Mouse (Mus musculus) hindbrain, embryonic 16.5 days (tissue): ENCODE data around the gene D8Ertd738e. TPM values are rescaled to one million over a fixed set of nuclear protein-coding genes. Genes with fewer than 3 reads are reported as not detected.
A peak's percentile ranks its signal among the peaks of the same experiment; 100 is the strongest.

ENCODE experiments used
- ATAC-seq: fragments of 200-750 bp; cut with Nextera tagmentation; 2 replicates; pipeline ENCODE4 v1.8.0; 2017; ENCODE audit warnings: moderate TSS enrichment, moderate library complexity
- H3K27ac ChIP-seq: fragments of 300-500 bp; sonication (generic); 2 replicates; pipeline ENCODE4 v1.5.1; 2014; ENCODE audit warnings: low read depth, mild to moderate bottlenecking, control low read depth, low read length, moderate library complexity
- H3K27me3 ChIP-seq: fragments of 300-500 bp; sonication (generic); replicated peaks from 2 replicates; pipeline ENCODE4 v1.6.1; 2014; ENCODE audit warnings: low read length; ENCODE audit not compliant: control insufficient read depth, insufficient read depth
- H3K36me3 ChIP-seq: fragments of 300-500 bp; sonication (generic); 2 replicates; pipeline ENCODE4 v1.6.1; 2014; ENCODE audit warnings: mild to moderate bottlenecking, low read length, moderate library complexity, mixed read lengths; ENCODE audit not compliant: control insufficient read depth, insufficient read depth
- H3K4me1 ChIP-seq: fragments of 300-500 bp; sonication (generic); 2 replicates; pipeline ENCODE4 v1.6.1; 2014; ENCODE audit warnings: low read depth, low read length; ENCODE audit not compliant: control insufficient read depth, insufficient read depth
- H3K4me2 ChIP-seq: fragments of 300-500 bp; sonication (generic); 2 replicates; pipeline ENCODE4 v1.6.1; 2014; ENCODE audit warnings: mild to moderate bottlenecking, low read length, control low read depth, moderate library complexity
- H3K4me3 ChIP-seq: fragments of 300-500 bp; sonication (generic); 2 replicates; pipeline ENCODE4 v1.5.1; 2014; ENCODE audit warnings: mild to moderate bottlenecking, low read length, control low read depth, moderate library complexity
- H3K9ac ChIP-seq: fragments of 300-500 bp; sonication (generic); 2 replicates; pipeline ENCODE4 v1.6.1; 2014; ENCODE audit warnings: low read depth, mild to moderate bottlenecking, control low read depth, low read length, moderate library complexity
- H3K9me3 ChIP-seq: fragments of 300-500 bp; sonication (generic); 2 replicates; pipeline ENCODE4 v1.6.1; 2014; ENCODE audit warnings: mild to moderate bottlenecking, low read length, moderate library complexity; ENCODE audit not compliant: control insufficient read depth
- WGBS: fragments of 180-500 bp; shearing (Covaris S2); extraction: QIAGEN DNeasy Blood & Tissue Kit; methylation state at CpG from one replicate; pipeline ENCODE4 v1.1.7; 2014; 5-methylcytosine and 5-hydroxymethylcytosine counted together
- polyA plus RNA-seq: library from polyadenylated mRNA; unstranded; fragments of >200 nt; fragmentation: Nextera tagmentation; extraction: Ambion mirVana; gene quantifications from 2 replicates; pipeline ENCODE4 v1.2.1, GENCODE M21; 2015

D8Ertd738e gene
- polyA plus RNA-seq, 1 experiment from 2014 or later, result 266 TPM

- H3K4me3 ChIP-seq, result peak overlapping the region; percentile 62
- ATAC-seq, result no peak
- no peaks in the 10 kb centered on the region for H3K9me3 ChIP-seq
- H3K27ac ChIP-seq, result peak overlapping the region; percentile 84
- H3K36me3 ChIP-seq, result peaks cover 1% of the 10 kb centered on the region
- H3K9ac ChIP-seq, result peak overlapping the region; percentile 71
- WGBS, result 16% methylated on average over 19 of the region's 19 CpGs
- H3K4me1 ChIP-seq, result peaks cover 15% of the 10 kb centered on the region
- H3K27me3 ChIP-seq, result no peaks in the 10 kb centered on the region
- H3K4me2 ChIP-seq, result peak overlapping the region; percentile 77
Observed at GRCm38 (mm10) chr8:84237542-84238229, 11.8 kb downstream of the D8Ertd738e start.

DNA sequence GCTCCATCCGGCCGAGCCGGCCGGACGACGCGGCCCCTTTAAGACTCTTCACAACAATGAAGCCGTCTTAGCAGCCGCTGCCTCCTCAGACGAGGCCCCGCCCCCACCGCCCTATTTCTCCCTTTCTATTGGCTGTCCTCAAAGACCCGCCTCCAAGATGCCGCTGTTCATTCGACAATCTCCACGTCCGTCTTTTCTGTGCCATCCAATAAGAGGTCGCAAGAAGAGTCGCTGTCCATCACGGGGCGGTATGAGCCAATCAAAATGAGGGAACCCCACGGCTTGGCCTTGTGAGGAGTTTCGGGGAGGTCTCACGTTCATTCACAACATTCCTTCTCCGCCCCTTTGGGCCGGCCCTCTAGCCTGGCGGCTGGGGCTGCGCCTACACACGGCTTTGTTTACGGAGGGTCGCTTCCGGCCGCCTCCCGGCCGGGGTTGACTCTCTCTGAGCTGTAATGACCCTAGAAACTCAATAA is 12.5 kb downstream of the D8Ertd738e start, which contains the start of gene Zswim4:
Zswim4 (minus strand) TSS at position 58 of the 476 bp plus-strand sequence.
- Histone ChIP-seq H3K4me1 (peaks cover 15% of the 10 kb centered on the region), H3K4me2 (peak within 1 kb of the TSS; percentile 92), H3K4me3 (peak within 1 kb of the TSS; percentile 88), H3K9ac (peak within 1 kb of the TSS; percentile 97), H3K27me3 (no peaks in the 10 kb centered on the region), H3K9me3 (no peaks in the 10 kb centered on the region), H3K36me3 (peaks cover 3% of the 10 kb centered on the region), H3K27ac (peak within 1 kb of the TSS; percentile 84)
- ATAC-seq, result peak; percentile 99
- WGBS, result 0% methylated on average over 35 of the region's 35 CpGs

DNA sequence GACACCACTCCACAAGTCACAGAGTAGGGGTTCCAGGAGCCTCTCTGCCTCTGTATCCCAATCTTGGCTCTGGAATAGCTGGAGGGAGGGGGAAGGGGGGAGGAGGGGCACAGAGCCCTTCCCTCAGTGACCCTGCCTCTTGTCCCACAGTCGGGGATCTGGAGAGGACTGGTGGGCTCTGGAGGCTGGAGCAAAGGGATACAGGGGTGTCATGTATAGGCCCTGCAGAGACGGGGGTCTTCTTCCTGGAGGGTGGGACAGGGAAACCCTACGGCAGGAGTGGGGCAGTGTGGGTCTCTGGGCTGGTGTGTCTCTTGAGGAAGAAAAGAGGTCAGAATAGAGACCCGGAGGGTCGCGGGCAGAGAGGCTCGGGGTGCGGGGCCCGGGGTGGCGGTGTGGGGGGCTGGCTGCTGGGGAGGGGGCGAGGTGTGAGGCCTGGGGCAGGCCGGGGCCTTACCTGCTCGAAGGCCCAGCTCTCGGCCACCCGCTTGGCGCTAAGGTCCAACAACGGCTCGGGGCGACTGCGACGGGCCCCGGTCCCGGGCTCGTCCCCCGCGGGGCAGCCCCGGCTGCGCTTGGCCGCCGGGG is 13.0 kb downstream of the D8Ertd738e start:
- H3K9me3 ChIP-seq, result no peaks in the 10 kb centered on the region
- H3K9ac ChIP-seq, result peak overlapping the region; percentile 97
- peaks cover 3% of the 10 kb centered on the region for H3K36me3 ChIP-seq
- peaks cover 15% of the 10 kb centered on the region for H3K4me1 ChIP-seq
- H3K4me3 ChIP-seq, result peak overlapping the region; percentile 88
- no peaks in the 10 kb centered on the region for H3K27me3 ChIP-seq
- peak overlapping the region; percentile 55; the same call in 1 of the 2 replicates for H3K27ac ChIP-seq
- peak overlapping the region; percentile 92 for H3K4me2 ChIP-seq
- WGBS, result 0% methylated on average over 24 of the region's 30 CpGs
- peak; percentile 37 for ATAC-seq

GRCm38 (mm10) chr8:84235746-84236409 is 13.6 kb downstream of the D8Ertd738e start:
- no peak for ATAC-seq
- Histone ChIP-seq H3K4me3 (peak overlapping the region; percentile 88), H3K4me2 (peak overlapping the region; percentile 92), H3K9me3 (no peaks in the 10 kb centered on the region), H3K36me3 (peaks cover 3% of the 10 kb centered on the region), H3K9ac (peak overlapping the region; percentile 97), H3K27ac (0 out of 2 replicates have a peak overlapping the region, but pooled peaks have one; percentile 5), H3K27me3 (no peaks in the 10 kb centered on the region), H3K4me1 (peaks cover 15% of the 10 kb centered on the region)
- 27% methylated on average over 10 of the region's 10 CpGs for WGBS

DNA sequence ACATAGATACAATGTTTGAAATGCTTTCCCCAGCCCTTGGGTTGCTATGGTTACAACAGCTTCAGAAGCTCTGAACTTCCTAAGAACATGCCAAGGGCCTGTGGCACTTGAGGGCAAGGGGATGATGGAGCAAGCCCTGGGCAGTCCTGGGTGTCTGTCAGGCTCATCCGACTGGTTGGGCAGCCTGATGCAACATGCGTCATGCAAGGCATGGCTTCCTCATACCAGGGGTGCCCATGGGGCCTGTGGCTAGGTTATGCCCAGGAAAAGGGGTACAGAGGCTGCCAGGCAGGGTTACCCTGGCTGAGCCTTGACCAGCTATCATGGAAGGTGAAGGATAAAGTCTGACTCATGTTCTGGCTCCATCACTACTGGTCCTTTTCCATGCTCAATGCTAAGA is 16.5 kb downstream of the D8Ertd738e start:
- no peaks in the 10 kb centered on the region for H3K9me3 ChIP-seq
- no peak overlapping the region for H3K4me3 ChIP-seq
- H3K4me2 ChIP-seq, result no peak overlapping the region
- H3K9ac ChIP-seq, result no peak overlapping the region
- ATAC-seq, result no peak
- H3K27ac ChIP-seq, result no peak overlapping the region
- no peaks in the 10 kb centered on the region for H3K27me3 ChIP-seq
- peaks cover 25% of the 10 kb centered on the region for H3K36me3 ChIP-seq
- 93% methylated on average over 2 of the region's 2 CpGs for WGBS
- H3K4me1 ChIP-seq, result peaks cover 15% of the 10 kb centered on the region

- H3K27ac ChIP-seq, result no peak overlapping the region
- H3K27me3 ChIP-seq, result no peaks in the 10 kb centered on the region
- no peak overlapping the region for H3K9ac ChIP-seq
- H3K4me3 ChIP-seq, result no peak overlapping the region
- no peaks in the 10 kb centered on the region for H3K9me3 ChIP-seq
- peaks cover 44% of the 10 kb centered on the region for H3K36me3 ChIP-seq
- ATAC-seq, result no peak
- H3K4me2 ChIP-seq, result no peak overlapping the region
- peaks cover 6% of the 10 kb centered on the region for H3K4me1 ChIP-seq
- WGBS, result 77% methylated on average over 17 of the region's 17 CpGs
Observed at GRCm38 (mm10) chr8:84230735-84231134, 18.8 kb downstream of the D8Ertd738e start.

- Histone ChIP-seq H3K4me1 (no peaks in the 10 kb centered on the region), H3K4me3 (no peak overlapping the region), H3K36me3 (peaks cover 63% of the 10 kb centered on the region), H3K27me3 (no peaks in the 10 kb centered on the region), H3K9ac (no peak overlapping the region), H3K27ac (no peak overlapping the region), H3K9me3 (no peaks in the 10 kb centered on the region), H3K4me2 (no peak overlapping the region)
- peak; percentile 34; the same call in 1 of the 2 replicates for ATAC-seq
- WGBS, result 78% methylated on average over 20 of the region's 21 CpGs
Observed at GRCm38 (mm10) chr8:84223322-84224029, 26.0 kb downstream of the D8Ertd738e start.

DNA sequence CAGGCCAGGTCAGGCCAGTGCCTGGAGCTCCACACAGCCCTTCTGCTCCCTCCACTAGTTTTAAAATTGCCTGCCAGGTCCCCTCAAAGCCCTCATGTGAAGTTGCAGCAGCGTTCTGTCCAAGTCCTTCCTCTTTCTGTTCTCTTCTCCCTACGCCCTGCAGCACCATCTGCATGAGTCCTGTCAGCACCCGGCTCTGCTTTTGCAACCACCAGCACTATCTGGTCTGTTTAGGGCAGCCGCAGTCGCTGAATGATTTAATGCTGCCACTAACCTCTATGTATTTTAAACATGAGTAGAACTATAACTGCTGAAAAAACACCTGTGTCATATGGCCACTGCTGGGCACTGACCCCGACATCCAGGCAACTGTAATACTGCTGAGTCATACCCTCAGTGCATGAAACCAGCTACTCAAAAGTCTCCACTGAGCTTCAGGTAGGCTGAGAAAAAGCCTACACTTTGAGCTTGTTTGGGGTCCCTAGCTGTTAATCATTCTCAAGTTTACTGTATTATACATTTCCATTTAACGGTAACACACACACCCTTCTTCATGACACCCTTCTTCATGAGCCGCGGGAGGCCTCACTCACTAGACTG is 26.9 kb downstream of the D8Ertd738e start:
- Histone ChIP-seq H3K27me3 (no peaks in the 10 kb centered on the region), H3K4me1 (no peaks in the 10 kb centered on the region), H3K36me3 (peaks cover 61% of the 10 kb centered on the region), H3K4me3 (no peak overlapping the region), H3K4me2 (no peak overlapping the region), H3K9ac (no peak overlapping the region), H3K27ac (no peak overlapping the region), H3K9me3 (no peaks in the 10 kb centered on the region)
- no peak for ATAC-seq
- WGBS, result 92% methylated on average over 9 of the region's 9 CpGs
